Mouse (Mus musculus): ENCODE data around the gene Vipas39.

DNA sequence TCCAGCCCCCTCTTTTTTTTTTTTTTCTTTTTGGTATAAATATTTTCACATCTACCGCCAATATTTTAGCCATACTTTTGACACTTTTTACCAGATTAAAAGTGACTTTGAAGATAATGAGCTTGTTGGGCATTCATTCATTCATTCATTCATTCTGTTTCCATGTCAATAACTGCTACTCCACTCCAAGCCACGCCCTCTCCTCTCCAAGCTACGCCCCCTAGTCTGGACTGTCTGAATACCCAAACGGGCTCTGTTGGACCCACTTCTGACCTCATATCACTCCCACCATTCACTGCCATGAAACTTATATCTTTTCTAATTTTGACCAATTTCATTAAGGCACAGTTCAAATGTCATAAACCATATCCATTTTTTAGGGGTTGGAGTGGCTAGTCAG, 35.1 kb upstream of the Vipas39 start:
- TF ChIP-seq POLR2A (IDR thresholded peaks at IDR 0.05; ENCODE audit: control insufficient read depth, extremely low read depth, insufficient read depth, low read length, poor library complexity) (no peak), CTCF (IDR thresholded peaks at IDR 0.05; ENCODE audit: borderline replicate concordance, control insufficient read depth, extremely low read depth, insufficient read depth, low read length, poor library complexity) (no peak)

All from thymus, adult 2 months (tissue).